Mouse (Mus musculus): ENCODE data around the gene Sh3rf3.

Gene Sh3rf3

GRCm38 (mm10) chr10:58813081-58813800, at the start of gene Sh3rf3:
Gene Sh3rf3 (plus strand): TSS chr10:58813359.
- peak; percentile 55 to 56 for DNase-seq

GRCm38 (mm10) chr10:58788486-58789274, 24.5 kb upstream of the Sh3rf3 start:
- DNase-seq, result no peak

GRCm38 (mm10) chr10:58797555-58797954, 15.6 kb upstream of the Sh3rf3 start:
- no peak for DNase-seq

GRCm38 (mm10) chr10:58798156-58798555, 15.0 kb upstream of the Sh3rf3 start:
- no peak for DNase-seq

GRCm38 (mm10) chr10:58800996-58801433, 12.1 kb upstream of the Sh3rf3 start:
- no peak for DNase-seq

- no peak for DNase-seq
Observed at GRCm38 (mm10) chr10:58802391-58802790, 10.8 kb upstream of the Sh3rf3 start.

- DNase-seq, result no peak
Observed at GRCm38 (mm10) chr10:58807956-58808355, 5.2 kb upstream of the Sh3rf3 start.

- DNase-seq, result no peak
Observed at GRCm38 (mm10) chr10:58810181-58810580, 3.0 kb upstream of the Sh3rf3 start.

- DNase-seq, result peak; percentile 94 to 98
Observed at GRCm38 (mm10) chr10:58812210-58813080, 714 bp upstream of the Sh3rf3 start.

- DNase-seq, result peak; percentile 45 to 54
Observed at GRCm38 (mm10) chr10:58813801-58814191, 637 bp downstream of the Sh3rf3 start.

- no peak for DNase-seq
Observed at GRCm38 (mm10) chr10:58814486-58814885, 1.3 kb downstream of the Sh3rf3 start.

- DNase-seq, result peak; percentile 33 to 47
Observed at GRCm38 (mm10) chr10:58824016-58824568, 10.9 kb downstream of the Sh3rf3 start.

GRCm38 (mm10) chr10:58829251-58830111, 16.3 kb downstream of the Sh3rf3 start:
- no peak for DNase-seq

- DNase-seq, result peak; percentile 37 to 49
Observed at GRCm38 (mm10) chr10:58833146-58833545, 20.0 kb downstream of the Sh3rf3 start.

GRCm38 (mm10) chr10:58833741-58834178, 20.6 kb downstream of the Sh3rf3 start:
- peak; percentile 53 to 58 for DNase-seq

- peak; percentile 69 to 77 for DNase-seq
Observed at GRCm38 (mm10) chr10:58836391-58836790, 23.2 kb downstream of the Sh3rf3 start.

- DNase-seq, result no peak
Observed at GRCm38 (mm10) chr10:58837504-58837903, 24.3 kb downstream of the Sh3rf3 start.

GRCm38 (mm10) chr10:58841945-58842344, 28.8 kb downstream of the Sh3rf3 start:
- peak in 1 of 2 experiments; percentile 45 for DNase-seq

- no peak for DNase-seq
Observed at GRCm38 (mm10) chr10:58843100-58843499, 29.9 kb downstream of the Sh3rf3 start.

GRCm38 (mm10) chr10:58848127-58848526, 35.0 kb downstream of the Sh3rf3 start:
- peak; percentile 63 to 70 for DNase-seq

- DNase-seq, result no peak
Observed at GRCm38 (mm10) chr10:58848536-58848935, 35.4 kb downstream of the Sh3rf3 start.

Measured in cerebellum, postnatal 14 days (tissue).